Mouse (Mus musculus): ENCODE measurements around the gene Slc8a1. TPM values are rescaled to one million over a fixed set of nuclear protein-coding genes. Genes with fewer than 3 reads are reported as not detected.

Gene Slc8a1
- polyA plus RNA-seq, 1 experiment from 2014 or later = 9.7 TPM

DNA sequence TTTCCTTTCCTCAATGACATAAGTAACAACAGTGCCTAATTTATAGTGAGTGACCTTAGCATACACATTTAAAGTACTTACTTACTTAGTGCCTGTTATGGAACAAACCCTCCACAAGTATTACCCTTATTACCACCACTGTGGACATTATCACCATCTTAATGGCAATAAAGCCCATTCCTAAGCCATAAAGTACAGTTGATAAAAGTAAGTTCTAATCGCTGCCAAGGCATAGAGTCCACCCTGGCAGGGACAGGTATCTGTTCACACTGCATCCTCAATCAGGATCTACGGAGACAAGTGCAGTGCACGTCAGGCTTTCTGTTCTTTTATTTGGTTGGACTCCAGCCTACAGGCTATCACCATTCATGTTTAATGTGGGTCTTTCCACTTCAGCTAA lies 187.3 kb downstream of the Slc8a1 start:
- 88% methylated on average over 3 of the region's 3 CpGs for WGBS
- Histone ChIP-seq H3K4me2 (replicated peaks) (no peak overlapping the region), H3K27ac (no peak overlapping the region), H3K36me3 (no peaks in the 10 kb centered on the region), H3K27me3 (no peaks in the 10 kb centered on the region), H3K4me3 (replicated peaks) (no peak overlapping the region), H3K9me3 (no peaks in the 10 kb centered on the region), H3K4me1 (replicated peaks) (no peaks in the 10 kb centered on the region; the same call in 1 of the 2 replicates), H3K9ac (replicated peaks) (no peak overlapping the region)
- ATAC-seq = no peak

DNA sequence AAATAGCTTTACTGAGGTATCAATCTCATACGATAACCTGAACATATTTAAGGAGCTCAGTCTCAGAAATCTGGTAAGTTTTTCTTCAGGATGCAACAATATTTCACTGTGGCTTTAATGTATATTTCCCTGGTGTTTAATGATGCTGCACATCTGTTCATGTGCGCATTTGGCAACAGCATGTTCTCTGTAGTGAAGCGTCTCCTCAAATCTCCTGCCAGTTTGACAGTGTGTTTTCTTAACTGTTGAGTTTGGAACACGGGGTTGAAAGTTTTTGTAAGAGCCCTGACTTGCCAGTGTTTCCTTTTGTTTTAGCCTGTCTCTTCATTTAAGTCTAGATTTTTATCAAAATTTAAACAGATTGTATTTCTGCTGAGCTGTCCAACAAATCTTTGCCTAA lies 190.2 kb downstream of the Slc8a1 start:
- 90% methylated on average over 4 of the region's 4 CpGs for WGBS
- no peak overlapping the region for H3K4me3 ChIP-seq (replicated peaks)
- no peaks in the 10 kb centered on the region for H3K4me1 ChIP-seq (replicated peaks)
- H3K27ac ChIP-seq = no peak overlapping the region
- no peaks in the 10 kb centered on the region for H3K9me3 ChIP-seq
- H3K27me3 ChIP-seq = no peaks in the 10 kb centered on the region
- H3K4me2 ChIP-seq (replicated peaks) = no peak overlapping the region
- no peak overlapping the region for H3K9ac ChIP-seq (replicated peaks)
- H3K36me3 ChIP-seq = no peaks in the 10 kb centered on the region
- no peak for ATAC-seq

DNA sequence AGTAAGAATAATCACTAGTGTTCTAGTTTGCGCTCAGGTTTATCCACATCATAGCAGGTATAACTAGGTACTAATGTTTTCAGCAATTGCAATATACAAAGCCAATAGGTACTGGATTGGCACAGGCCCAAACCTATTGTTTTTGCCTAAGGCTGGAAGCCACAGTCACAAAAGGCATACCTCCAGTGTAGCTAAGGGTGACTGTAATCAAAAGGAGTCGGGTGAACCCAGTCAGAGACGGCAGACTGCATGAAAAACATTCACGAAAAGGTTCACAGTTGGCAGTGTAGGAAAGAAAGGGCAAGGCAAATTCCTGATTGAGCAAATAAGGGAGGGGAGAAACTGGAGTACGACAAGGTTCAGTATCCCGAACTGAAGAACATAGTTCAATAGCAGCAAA lies 191.7 kb downstream of the Slc8a1 start:
- H3K9me3 ChIP-seq = no peaks in the 10 kb centered on the region
- no peaks in the 10 kb centered on the region for H3K36me3 ChIP-seq
- H3K9ac ChIP-seq (replicated peaks) = no peak overlapping the region
- no peak overlapping the region for H3K27ac ChIP-seq
- no peak overlapping the region for H3K4me3 ChIP-seq (replicated peaks)
- no peaks in the 10 kb centered on the region for H3K27me3 ChIP-seq
- WGBS = 61% methylated on average over 6 of the region's 6 CpGs
- ATAC-seq = no peak
- no peaks in the 10 kb centered on the region for H3K4me1 ChIP-seq (replicated peaks)
- H3K4me2 ChIP-seq (replicated peaks) = no peak overlapping the region

DNA sequence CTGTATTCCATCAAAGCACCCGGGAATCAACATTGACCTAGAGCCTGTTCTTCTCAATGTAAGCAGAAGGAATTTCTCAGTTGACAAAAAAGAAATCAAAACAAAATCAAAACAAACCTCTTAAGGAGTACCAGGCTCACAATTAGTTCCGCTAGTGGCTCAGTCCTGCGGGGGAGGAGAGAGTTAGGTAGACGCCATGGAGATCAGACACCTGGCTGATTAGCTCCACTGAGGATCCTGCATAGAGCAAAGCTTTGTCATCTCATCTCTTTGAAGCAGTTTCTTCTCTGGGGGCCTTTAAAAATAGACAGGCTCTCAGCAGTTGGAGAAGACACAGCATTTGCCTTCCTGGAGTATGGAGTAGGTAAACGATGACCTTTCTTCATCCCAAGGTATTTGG lies 192.2 kb downstream of the Slc8a1 start:
- no peak for ATAC-seq
- Histone ChIP-seq H3K4me3 (replicated peaks) (no peak overlapping the region), H3K27me3 (no peaks in the 10 kb centered on the region), H3K27ac (no peak overlapping the region), H3K4me2 (replicated peaks) (no peak overlapping the region), H3K36me3 (no peaks in the 10 kb centered on the region), H3K4me1 (replicated peaks) (no peaks in the 10 kb centered on the region), H3K9ac (replicated peaks) (no peak overlapping the region), H3K9me3 (no peaks in the 10 kb centered on the region)
- 87% methylated on average over 5 of the region's 5 CpGs for WGBS

DNA sequence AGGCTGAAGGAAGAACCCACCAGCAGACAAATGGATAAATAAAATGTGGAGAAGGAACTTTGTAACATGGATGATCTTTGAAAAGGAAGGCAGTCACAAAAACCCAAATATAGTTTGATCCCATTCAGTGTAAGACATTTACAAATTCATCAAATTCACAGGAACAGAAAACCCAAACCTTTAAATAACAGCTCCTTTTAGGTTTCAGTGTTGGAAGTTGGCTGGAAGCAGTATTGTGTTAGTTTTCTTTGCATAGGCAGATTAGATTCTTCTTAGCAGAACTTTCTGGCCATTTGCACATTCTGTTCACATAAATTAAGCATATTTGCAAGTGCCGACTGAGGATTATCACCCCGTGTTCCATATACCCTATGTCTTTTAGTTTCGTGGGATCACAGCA lies 193.3 kb downstream of the Slc8a1 start:
- H3K9ac ChIP-seq (replicated peaks) = no peak overlapping the region
- no peak for ATAC-seq
- WGBS = 77% methylated on average over 3 of the region's 3 CpGs
- no peak overlapping the region for H3K4me2 ChIP-seq (replicated peaks)
- no peaks in the 10 kb centered on the region for H3K27me3 ChIP-seq
- H3K9me3 ChIP-seq = no peaks in the 10 kb centered on the region
- no peak overlapping the region for H3K27ac ChIP-seq
- no peak overlapping the region for H3K4me3 ChIP-seq (replicated peaks)
- H3K4me1 ChIP-seq (replicated peaks) = no peaks in the 10 kb centered on the region
- H3K36me3 ChIP-seq = no peaks in the 10 kb centered on the region

DNA sequence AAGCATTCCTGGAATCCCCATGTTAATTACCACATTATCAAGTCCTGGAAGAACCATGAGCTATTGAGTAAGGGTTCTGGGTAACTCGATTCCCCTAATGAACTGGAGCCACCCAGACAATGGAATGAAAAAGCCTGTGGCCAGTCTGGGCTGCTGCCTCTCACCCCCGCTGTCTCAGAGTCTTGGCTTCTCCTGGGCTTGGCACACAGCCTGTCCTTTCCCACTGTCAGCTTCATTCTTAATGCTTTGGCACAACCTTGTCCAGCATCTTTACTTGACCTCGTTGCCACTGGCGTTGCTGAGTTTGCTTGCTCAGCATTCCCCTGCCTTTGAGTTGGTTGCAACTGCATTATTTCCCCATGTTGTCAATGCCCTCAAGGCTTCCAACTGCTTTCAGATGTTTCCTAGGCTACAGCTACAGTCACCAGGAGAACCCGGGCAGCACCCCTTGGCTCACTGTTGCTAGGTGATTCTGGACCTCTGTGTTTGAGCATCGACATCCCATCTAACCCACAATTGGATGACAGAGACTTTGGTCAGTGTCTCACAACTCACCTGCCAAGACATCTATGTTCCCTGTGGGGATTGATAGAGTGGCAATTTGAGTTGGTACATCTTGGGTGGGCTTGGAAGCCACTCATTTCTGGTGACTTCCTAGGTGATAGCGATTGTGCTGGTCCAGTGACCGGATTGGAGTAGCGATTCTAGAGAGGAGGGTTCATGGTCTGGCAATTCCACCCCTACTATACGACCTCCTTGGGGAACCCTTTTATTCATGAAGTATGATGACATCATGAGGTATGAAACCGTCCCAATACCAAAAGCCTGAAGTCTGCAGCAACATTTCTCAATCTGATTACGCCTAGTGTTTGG lies 195.6 kb downstream of the Slc8a1 start:
- Histone ChIP-seq H3K36me3 (no peaks in the 10 kb centered on the region), H3K9me3 (no peaks in the 10 kb centered on the region), H3K4me1 (replicated peaks) (peaks cover 6% of the 10 kb centered on the region; the same call in 1 of the 2 replicates), H3K4me3 (replicated peaks) (no peak overlapping the region), H3K9ac (replicated peaks) (no peak overlapping the region), H3K4me2 (replicated peaks) (no peak overlapping the region), H3K27ac (no peak overlapping the region), H3K27me3 (no peaks in the 10 kb centered on the region)
- 70% methylated on average over 12 of the region's 12 CpGs for WGBS
- peak; percentile 17; the same call in 1 of the 2 replicates for ATAC-seq

DNA sequence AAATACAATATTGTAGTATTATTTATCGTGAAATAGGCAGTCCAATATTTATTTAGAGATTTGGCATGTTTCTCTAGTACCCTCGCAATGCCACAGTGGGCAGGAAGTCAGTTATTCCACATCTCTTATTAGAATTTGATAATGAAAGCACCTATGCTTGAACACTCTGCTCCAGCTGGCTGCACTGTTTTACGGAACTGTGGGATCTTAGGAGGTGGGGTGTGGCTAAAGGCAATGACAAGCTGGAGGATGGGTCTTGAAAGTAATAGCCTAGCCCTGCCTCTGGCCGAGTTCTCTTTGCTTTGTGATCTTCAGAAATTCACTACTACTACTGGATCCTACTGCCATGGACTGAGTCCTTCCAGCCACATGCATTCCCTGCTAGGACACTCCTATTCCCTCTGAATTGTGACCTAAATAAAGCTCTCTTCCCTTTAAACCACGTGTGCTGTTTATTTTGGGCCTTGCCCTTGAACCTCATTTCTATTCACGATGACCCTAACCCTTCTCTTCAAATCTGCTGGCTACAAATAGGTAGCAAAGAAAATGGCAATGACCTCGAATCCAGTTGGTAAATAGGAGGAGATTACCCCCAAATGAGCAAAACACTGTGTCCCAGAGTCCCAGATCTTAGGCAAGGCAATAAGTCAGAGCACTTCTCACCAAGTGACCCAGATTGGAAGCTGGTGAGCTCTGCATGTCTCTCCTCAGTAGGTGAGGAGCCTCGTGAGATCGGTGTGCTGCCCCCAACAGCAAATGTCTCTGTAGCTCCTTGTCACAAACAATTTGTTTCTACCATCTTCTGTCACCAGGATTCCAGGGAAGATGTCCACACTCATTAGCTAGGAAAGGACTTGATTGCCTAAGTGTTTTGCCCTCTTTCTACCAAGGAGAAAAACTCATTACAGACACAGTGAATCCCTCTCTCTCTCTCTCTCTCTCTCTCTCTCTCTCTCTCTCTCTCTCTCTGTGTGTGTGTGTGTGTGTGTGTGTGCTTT lies 199.7 kb downstream of the Slc8a1 start:
- no peak for ATAC-seq
- no peak overlapping the region for H3K9ac ChIP-seq (replicated peaks)
- no peaks in the 10 kb centered on the region for H3K36me3 ChIP-seq
- 0 out of 2 replicates have a peak, but pooled peaks cover 4% of the 10 kb centered on the region for H3K27me3 ChIP-seq
- no peaks in the 10 kb centered on the region for H3K9me3 ChIP-seq
- 65% methylated on average over 9 of the region's 9 CpGs for WGBS
- peaks cover 6% of the 10 kb centered on the region; the same call in 1 of the 2 replicates for H3K4me1 ChIP-seq (replicated peaks)
- H3K27ac ChIP-seq = no peak overlapping the region
- H3K4me3 ChIP-seq (replicated peaks) = no peak overlapping the region
- no peak overlapping the region for H3K4me2 ChIP-seq (replicated peaks)

DNA sequence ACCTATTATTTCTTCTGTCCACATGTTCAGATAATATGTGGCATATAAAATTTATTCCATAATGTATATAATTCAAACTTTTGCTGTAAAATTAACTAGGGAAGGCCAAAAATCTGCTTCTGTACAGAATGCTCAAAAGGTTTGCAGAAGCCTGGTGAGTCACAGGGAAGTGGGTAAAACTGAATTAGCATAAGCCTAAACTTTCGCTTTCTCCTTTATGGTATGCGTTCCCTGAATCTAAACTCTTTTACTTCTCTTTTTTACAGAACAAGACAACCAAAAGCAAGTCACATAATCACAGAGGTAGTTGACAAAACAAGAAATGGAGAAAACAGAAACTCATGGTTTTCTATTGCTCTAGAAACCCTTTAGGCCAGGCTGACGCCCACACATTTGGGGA lies 202.1 kb downstream of the Slc8a1 start:
- ATAC-seq = no peak
- H3K9me3 ChIP-seq = no peaks in the 10 kb centered on the region
- no peak overlapping the region for H3K9ac ChIP-seq (replicated peaks)
- 91% methylated on average over 3 of the region's 3 CpGs for WGBS
- no peak overlapping the region for H3K27ac ChIP-seq
- H3K4me3 ChIP-seq (replicated peaks) = no peak overlapping the region
- H3K36me3 ChIP-seq = no peaks in the 10 kb centered on the region
- peaks cover 6% of the 10 kb centered on the region; the same call in 1 of the 2 replicates for H3K4me1 ChIP-seq (replicated peaks)
- H3K4me2 ChIP-seq (replicated peaks) = no peak overlapping the region
- H3K27me3 ChIP-seq = peaks cover 7% of the 10 kb centered on the region; the same call in 1 of the 2 replicates

DNA sequence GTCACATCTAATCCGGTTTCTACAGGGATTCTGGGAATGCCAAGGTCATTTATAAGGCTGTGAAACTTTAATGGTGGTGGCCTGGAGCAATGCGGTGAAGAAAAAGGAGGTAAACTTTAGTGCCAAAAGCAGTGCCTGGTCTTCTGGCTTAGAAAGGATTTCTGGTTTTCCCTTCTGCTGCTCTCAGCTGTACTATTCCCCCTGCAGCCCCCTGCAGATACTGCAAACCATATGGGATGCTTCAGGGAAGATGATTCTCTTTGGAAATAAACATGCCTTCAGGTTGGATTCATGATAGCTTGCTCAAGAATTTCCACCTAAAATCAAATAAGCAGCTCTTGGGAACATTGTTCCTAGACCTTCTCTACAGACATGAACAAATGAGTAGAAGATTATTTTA lies 208.3 kb downstream of the Slc8a1 start:
- no peak overlapping the region for H3K4me2 ChIP-seq (replicated peaks)
- no peak overlapping the region for H3K27ac ChIP-seq
- no peaks in the 10 kb centered on the region for H3K9me3 ChIP-seq
- ATAC-seq = no peak
- H3K36me3 ChIP-seq = no peaks in the 10 kb centered on the region
- H3K27me3 ChIP-seq = peaks cover 52% of the 10 kb centered on the region
- H3K4me1 ChIP-seq (replicated peaks) = peaks cover 2% of the 10 kb centered on the region; the same call in 1 of the 2 replicates
- 84% methylated on average over 2 of the region's 2 CpGs for WGBS
- H3K9ac ChIP-seq (replicated peaks) = no peak overlapping the region
- no peak overlapping the region for H3K4me3 ChIP-seq (replicated peaks)

DNA sequence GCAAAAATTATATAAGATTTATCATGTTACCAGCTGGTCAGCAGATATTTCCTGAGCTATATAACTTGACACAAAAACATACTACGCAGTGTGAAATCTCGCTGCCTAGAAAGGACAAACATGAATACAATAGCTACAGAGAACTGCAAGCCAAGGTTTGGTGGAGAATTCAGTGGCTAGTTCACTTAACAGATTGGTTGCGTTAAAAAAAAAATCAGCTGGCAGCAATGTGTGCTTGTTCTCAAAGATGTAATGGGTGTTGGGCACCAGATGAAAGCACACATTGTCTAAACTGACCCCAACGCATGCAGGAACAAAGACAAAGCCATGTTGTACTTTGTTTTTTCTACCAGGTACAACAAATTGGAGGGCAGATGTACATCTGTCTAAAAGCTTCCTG lies 209.2 kb downstream of the Slc8a1 start:
- H3K9me3 ChIP-seq = no peaks in the 10 kb centered on the region
- H3K27me3 ChIP-seq = peaks cover 55% of the 10 kb centered on the region
- peaks cover 9% of the 10 kb centered on the region; the same call in 1 of the 2 replicates for H3K4me1 ChIP-seq (replicated peaks)
- ATAC-seq = no peak
- H3K36me3 ChIP-seq = no peaks in the 10 kb centered on the region
- no peak overlapping the region for H3K4me3 ChIP-seq (replicated peaks)
- H3K9ac ChIP-seq (replicated peaks) = no peak overlapping the region
- 86% methylated on average over 4 of the region's 4 CpGs for WGBS
- H3K4me2 ChIP-seq (replicated peaks) = no peak overlapping the region
- H3K27ac ChIP-seq = no peak overlapping the region

DNA sequence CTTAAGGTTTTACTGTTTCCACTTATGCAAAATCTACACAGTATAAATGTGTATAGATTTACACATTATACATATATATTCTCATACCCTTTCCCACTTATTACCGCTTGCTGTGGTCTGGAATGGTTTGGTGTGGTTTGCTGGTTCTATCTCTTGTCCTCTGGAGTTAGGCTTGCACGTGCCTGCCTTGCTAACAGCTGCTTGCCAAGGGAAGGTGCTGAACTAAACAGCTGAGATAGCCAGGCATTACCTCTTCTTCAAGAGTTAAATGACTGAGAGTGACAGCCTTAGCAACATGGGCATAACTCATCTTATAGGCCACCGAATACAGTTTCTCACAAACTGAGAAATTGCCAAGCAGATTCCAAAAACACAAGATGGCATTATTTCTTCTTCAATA lies 211.7 kb downstream of the Slc8a1 start:
- Histone ChIP-seq H3K36me3 (no peaks in the 10 kb centered on the region), H3K9me3 (no peaks in the 10 kb centered on the region), H3K27me3 (peaks cover 63% of the 10 kb centered on the region), H3K4me1 (replicated peaks) (peaks cover 12% of the 10 kb centered on the region; the same call in 1 of the 2 replicates), H3K9ac (replicated peaks) (no peak overlapping the region), H3K4me3 (replicated peaks) (no peak overlapping the region), H3K4me2 (replicated peaks) (no peak overlapping the region), H3K27ac (no peak overlapping the region)
- ATAC-seq = no peak
- 88% methylated on average over 3 of the region's 3 CpGs for WGBS

DNA sequence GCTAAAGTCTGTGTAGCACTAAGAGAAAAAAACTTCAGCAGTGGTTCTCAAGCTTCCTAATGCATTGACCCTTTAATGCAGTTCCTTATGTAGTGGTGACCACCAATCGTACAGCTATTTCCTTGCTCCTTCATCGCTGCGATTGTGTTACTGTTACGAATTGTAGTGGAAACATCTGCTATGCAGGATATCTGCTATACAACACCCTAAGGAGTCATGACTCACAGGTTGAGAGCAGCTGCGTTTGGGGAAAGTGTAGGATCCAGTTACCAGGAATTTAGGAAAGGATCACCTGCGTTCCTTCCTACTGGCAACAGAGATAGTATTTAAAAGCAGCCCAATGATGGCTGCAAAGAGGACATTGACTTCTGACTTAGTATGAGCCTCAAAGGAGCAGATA lies 213.4 kb downstream of the Slc8a1 start:
- peaks cover 68% of the 10 kb centered on the region for H3K27me3 ChIP-seq
- WGBS = 77% methylated on average over 6 of the region's 6 CpGs
- H3K4me2 ChIP-seq (replicated peaks) = no peak overlapping the region
- H3K36me3 ChIP-seq = no peaks in the 10 kb centered on the region
- ATAC-seq = no peak
- H3K4me1 ChIP-seq (replicated peaks) = peaks cover 12% of the 10 kb centered on the region; the same call in 1 of the 2 replicates
- H3K4me3 ChIP-seq (replicated peaks) = no peak overlapping the region
- no peak overlapping the region for H3K27ac ChIP-seq
- no peaks in the 10 kb centered on the region for H3K9me3 ChIP-seq
- no peak overlapping the region for H3K9ac ChIP-seq (replicated peaks)

All from midbrain, embryonic 13.5 days (tissue).